Mouse (Mus musculus) stomach, embryonic 15.5 days (tissue): ENCODE data around the gene Nfe2l1. TPM values are rescaled to one million over a fixed set of nuclear protein-coding genes. Genes with fewer than 3 reads are reported as not detected.

ENCODE experiments used
- ATAC-seq: fragments of 200-750 bp; cut with Nextera tagmentation; 2 replicates; pipeline ENCODE4 v1.8.0; 2017; ENCODE audit warnings: low read depth, moderate number of reproducible peaks, moderate TSS enrichment; ENCODE audit not compliant: insufficient read depth, low FRiP score
- H3K27ac ChIP-seq: fragments of 300-500 bp; sonication (generic); 2 replicates; pipeline ENCODE4 v1.5.1; 2015; ENCODE audit warnings: mild to moderate bottlenecking, inconsistent platforms
- H3K27me3 ChIP-seq: fragments of 300-500 bp; sonication (generic); replicated peaks from 2 replicates; pipeline ENCODE4 v1.6.1; 2015; ENCODE audit warnings: inconsistent platforms
- H3K36me3 ChIP-seq: fragments of 300-500 bp; sonication (generic); 2 replicates; pipeline ENCODE4 v1.6.1; 2015; ENCODE audit warnings: inconsistent platforms
- H3K4me1 ChIP-seq: fragments of 300-500 bp; sonication (generic); 2 replicates; pipeline ENCODE4 v1.6.1; 2015; ENCODE audit warnings: inconsistent platforms
- H3K4me2 ChIP-seq: fragments of 300-500 bp; sonication (generic); 2 replicates; pipeline ENCODE4 v1.6.1; 2015; ENCODE audit warnings: mild to moderate bottlenecking, inconsistent platforms
- H3K4me3 ChIP-seq: fragments of 300-500 bp; sonication (generic); replicated peaks from 2 replicates; pipeline ENCODE4 v1.5.1; 2015; ENCODE audit warnings: inconsistent platforms
- H3K9ac ChIP-seq: fragments of 300-500 bp; sonication (generic); 2 replicates; pipeline ENCODE4 v1.6.1; 2015; ENCODE audit warnings: inconsistent platforms
- H3K9me3 ChIP-seq: fragments of 300-500 bp; sonication (generic); 2 replicates; pipeline ENCODE4 v1.6.1; 2016; ENCODE audit warnings: inconsistent platforms
- WGBS: fragments of 180-500 bp; shearing (Covaris S2); methylation state at CpG from one replicate; pipeline ENCODE4 v1.1.7; 2015; 5-methylcytosine and 5-hydroxymethylcytosine counted together
- polyA plus RNA-seq: library from polyadenylated mRNA; unstranded; fragments of >200 nt; fragmentation: Nextera tagmentation; extraction: Ambion mirVana; gene quantifications from 2 replicates; pipeline ENCODE4 v1.2.1, GENCODE M21; 2015

Gene Nfe2l1
- 52.6 and 54.1 TPM in 2 replicates for polyA plus RNA-seq

DNA sequence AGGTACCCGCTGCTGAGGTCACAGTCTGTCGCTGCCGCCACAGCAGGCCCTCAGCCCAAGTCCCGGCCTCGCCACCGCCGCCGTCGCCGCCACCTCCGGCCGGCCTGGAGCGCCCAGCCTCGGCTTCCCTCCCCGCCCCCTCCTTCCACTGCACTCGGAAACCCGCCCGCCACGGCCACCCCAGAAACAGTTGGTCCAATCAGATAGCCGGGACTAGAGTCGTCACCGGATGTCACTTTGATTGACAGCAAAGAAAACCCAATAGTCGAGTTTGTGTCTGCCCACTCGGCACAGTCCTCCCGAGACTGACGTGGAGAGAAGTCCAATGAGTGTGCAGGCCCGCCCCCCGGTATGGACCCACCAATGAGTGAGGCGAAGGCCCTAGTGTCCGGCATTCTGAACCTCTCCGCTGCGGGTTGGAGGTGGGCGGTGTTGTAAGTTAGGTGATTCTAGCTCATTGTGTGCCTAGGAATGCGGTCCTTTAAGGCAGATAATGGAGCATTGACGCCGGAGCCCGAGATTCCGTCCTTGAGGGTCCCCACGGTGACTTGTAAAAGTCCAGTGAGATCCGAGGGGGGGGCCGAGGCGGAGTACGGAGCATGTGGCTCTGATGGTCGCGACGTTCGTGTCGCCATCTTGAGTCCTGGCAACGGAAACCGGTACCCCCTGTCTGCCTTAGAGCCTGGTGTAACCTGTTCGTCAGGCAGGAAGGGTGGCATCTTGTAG lies at the start of gene Nfe2l1:
Nfe2l1 (minus strand) TSS at position 156 of the 726 bp plus-strand sequence.
- Histone ChIP-seq H3K4me3 (peak within 1 kb of the TSS; percentile 77), H3K4me1 (peaks cover 38% of the 10 kb centered on the region), H3K9me3 (no peaks in the 10 kb centered on the region), H3K36me3 (0 out of 2 replicates have a peak, but pooled peaks cover 13% of the 10 kb centered on the region), H3K9ac (peak within 1 kb of the TSS; percentile 85), H3K27ac (peak within 1 kb of the TSS; percentile 98), H3K27me3 (no peaks in the 10 kb centered on the region), H3K4me2 (peak within 1 kb of the TSS; percentile 71)
- ATAC-seq = peak; percentile 98
- under 1% methylated on average over 50 of the region's 51 CpGs for WGBS

- H3K4me1 ChIP-seq = peaks cover 13% of the 10 kb centered on the region
- no peak overlapping the region for H3K4me3 ChIP-seq
- WGBS = 31% methylated on average over 7 of the region's 7 CpGs
- no peak for ATAC-seq
- no peak overlapping the region for H3K27ac ChIP-seq
- no peak overlapping the region for H3K4me2 ChIP-seq
- H3K9ac ChIP-seq = no peak overlapping the region
- H3K9me3 ChIP-seq = no peaks in the 10 kb centered on the region
- no peaks in the 10 kb centered on the region; the same call in 1 of the 2 replicates for H3K27me3 ChIP-seq
- H3K36me3 ChIP-seq = no peaks in the 10 kb centered on the region
Measured at GRCm38 (mm10) chr11:96879359-96879758, 49.6 kb upstream of the Nfe2l1 start.

DNA sequence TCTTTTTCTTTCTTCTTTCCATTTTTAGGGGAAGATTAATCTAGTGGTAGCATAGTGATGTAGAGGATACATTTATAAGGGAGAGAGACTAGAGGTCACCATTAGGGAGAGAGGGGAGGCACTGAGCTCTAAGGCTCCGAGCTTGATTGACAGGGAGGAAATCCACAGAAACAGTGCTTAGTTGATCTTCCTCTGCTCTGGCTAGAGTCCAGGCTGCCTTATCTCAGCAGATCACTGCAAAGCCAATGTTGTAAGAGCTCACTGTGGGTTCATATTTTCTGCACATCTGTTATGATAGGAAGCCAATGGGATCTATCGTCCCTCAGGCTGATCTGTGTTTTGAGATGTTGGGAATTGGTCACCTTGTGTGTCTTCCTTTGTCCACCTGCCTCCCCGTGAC lies 48.9 kb upstream of the Nfe2l1 start:
- no peak for ATAC-seq
- Histone ChIP-seq H3K4me2 (no peak overlapping the region), H3K9me3 (no peaks in the 10 kb centered on the region), H3K4me1 (peaks cover 14% of the 10 kb centered on the region), H3K4me3 (no peak overlapping the region), H3K27ac (no peak overlapping the region), H3K27me3 (no peaks in the 10 kb centered on the region; the same call in 1 of the 2 replicates), H3K36me3 (no peaks in the 10 kb centered on the region), H3K9ac (no peak overlapping the region)
- WGBS = 43% methylated on average over 3 of the region's 3 CpGs

DNA sequence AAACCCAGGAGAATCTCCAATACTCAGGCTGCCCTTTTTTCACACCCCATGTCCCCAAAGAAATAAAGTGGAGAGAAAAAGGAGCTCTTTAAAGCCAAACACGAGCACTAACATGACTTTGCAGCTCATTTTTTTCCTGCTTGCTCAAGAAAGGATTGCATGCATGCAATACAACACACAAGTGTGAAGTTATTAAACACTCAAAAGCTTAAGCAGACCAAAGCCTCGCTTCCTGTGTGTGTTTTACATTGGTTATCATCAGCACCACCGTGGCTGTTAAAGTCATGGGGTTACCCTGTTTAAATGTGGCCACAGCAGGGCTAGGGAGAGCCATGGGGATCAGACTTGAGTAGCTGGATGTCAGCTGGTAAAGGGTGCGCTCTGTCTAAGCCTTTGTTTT lies 47.3 kb upstream of the Nfe2l1 start:
- no peaks in the 10 kb centered on the region; the same call in 1 of the 2 replicates for H3K27me3 ChIP-seq
- no peaks in the 10 kb centered on the region for H3K9me3 ChIP-seq
- H3K36me3 ChIP-seq = no peaks in the 10 kb centered on the region
- 49% methylated on average over 4 of the region's 4 CpGs for WGBS
- H3K4me2 ChIP-seq = peak overlapping the region; percentile 76; the same call in 1 of the 2 replicates
- H3K4me1 ChIP-seq = peaks cover 24% of the 10 kb centered on the region
- ATAC-seq = no peak
- H3K27ac ChIP-seq = peak overlapping the region; percentile 65
- no peak overlapping the region for H3K9ac ChIP-seq
- H3K4me3 ChIP-seq = no peak overlapping the region

- no peaks in the 10 kb centered on the region; the same call in 1 of the 2 replicates for H3K27me3 ChIP-seq
- H3K27ac ChIP-seq = peak overlapping the region; percentile 65
- H3K4me1 ChIP-seq = peaks cover 24% of the 10 kb centered on the region
- no peak overlapping the region for H3K9ac ChIP-seq
- peak overlapping the region; percentile 76 for H3K4me2 ChIP-seq
- no peaks in the 10 kb centered on the region for H3K9me3 ChIP-seq
- ATAC-seq = no peak
- H3K4me3 ChIP-seq = no peak overlapping the region; the same call in 1 of the 2 replicates
- no peaks in the 10 kb centered on the region for H3K36me3 ChIP-seq
- WGBS = 14% methylated on average over 13 of the region's 13 CpGs
Measured at GRCm38 (mm10) chr11:96876300-96877040, 46.7 kb upstream of the Nfe2l1 start.

GRCm38 (mm10) chr11:96875745-96876144 lies 46.0 kb upstream of the Nfe2l1 start:
- 0% methylated on average over 34 of the region's 35 CpGs for WGBS
- peaks cover 24% of the 10 kb centered on the region for H3K4me1 ChIP-seq
- peak overlapping the region; percentile 13; the same call in 1 of the 2 replicates for H3K9ac ChIP-seq
- peak overlapping the region; percentile 57; the same call in 1 of the 2 replicates for H3K27ac ChIP-seq
- no peaks in the 10 kb centered on the region for H3K9me3 ChIP-seq
- ATAC-seq = peak; percentile 58; the same call in 1 of the 2 replicates
- no peaks in the 10 kb centered on the region; the same call in 1 of the 2 replicates for H3K27me3 ChIP-seq
- H3K4me3 ChIP-seq = peak overlapping the region; percentile 37
- no peaks in the 10 kb centered on the region for H3K36me3 ChIP-seq
- H3K4me2 ChIP-seq = peak overlapping the region; percentile 76

DNA sequence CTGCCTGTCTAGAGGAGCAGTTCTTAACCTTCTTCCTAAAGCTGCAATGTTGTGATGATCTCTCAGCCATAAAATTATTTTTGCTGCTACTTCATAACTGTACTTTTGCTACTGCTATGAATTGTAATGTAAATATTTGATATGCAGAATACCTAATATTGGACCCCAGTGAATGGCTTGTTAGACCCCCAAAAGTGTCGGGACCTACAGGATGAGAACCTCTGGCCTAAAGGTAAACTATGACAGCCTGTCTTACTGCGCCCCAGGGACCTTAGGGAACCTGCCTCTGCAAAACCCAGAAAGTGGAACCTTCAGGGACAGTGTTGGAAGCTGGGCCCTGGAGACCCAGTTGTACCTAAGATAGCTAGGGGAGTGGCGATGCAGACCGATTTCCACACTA lies 45.5 kb upstream of the Nfe2l1 start:
- Histone ChIP-seq H3K9ac (no peak overlapping the region), H3K4me3 (peak overlapping the region; percentile 37), H3K27me3 (no peaks in the 10 kb centered on the region; the same call in 1 of the 2 replicates), H3K4me2 (peak overlapping the region; percentile 76), H3K9me3 (no peaks in the 10 kb centered on the region), H3K4me1 (peaks cover 24% of the 10 kb centered on the region), H3K27ac (peak overlapping the region; percentile 57), H3K36me3 (no peaks in the 10 kb centered on the region)
- ATAC-seq = no peak
- 23% methylated on average over 4 of the region's 4 CpGs for WGBS

DNA sequence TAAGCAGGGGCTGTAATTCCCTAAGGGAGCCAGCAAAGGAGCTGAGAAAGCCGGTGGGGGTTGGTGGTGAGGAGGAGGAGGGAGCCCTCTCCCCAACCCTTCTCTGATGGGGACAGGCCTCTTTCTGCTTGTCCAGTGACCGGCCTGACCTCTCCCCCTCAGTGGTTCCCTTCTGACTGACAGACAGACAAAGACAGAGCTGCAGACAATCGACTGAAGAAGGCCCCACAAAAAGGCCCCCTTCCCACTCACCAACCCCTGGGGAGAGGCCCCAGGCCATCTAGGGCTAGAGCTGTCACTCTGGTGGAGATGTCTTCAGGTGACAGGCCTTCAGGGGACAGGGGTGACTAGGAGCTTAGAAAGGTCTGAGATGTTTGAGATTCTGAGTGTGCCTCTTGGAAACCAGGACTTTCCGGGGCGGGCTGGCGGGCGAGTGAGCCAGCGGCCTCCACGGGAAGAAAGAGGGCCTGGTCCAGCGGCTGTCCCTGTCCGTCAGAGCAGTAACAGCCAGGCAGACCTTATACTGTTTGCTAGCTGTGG lies 43.9 kb upstream of the Nfe2l1 start:
- Histone ChIP-seq H3K9me3 (no peaks in the 10 kb centered on the region), H3K9ac (no peak overlapping the region), H3K27ac (no peak overlapping the region), H3K4me1 (peaks cover 24% of the 10 kb centered on the region), H3K4me2 (no peak overlapping the region), H3K4me3 (no peak overlapping the region), H3K36me3 (no peaks in the 10 kb centered on the region), H3K27me3 (no peaks in the 10 kb centered on the region; the same call in 1 of the 2 replicates)
- ATAC-seq = no peak
- WGBS = 43% methylated on average over 11 of the region's 11 CpGs

- Histone ChIP-seq H3K27ac (peak overlapping the region; percentile 41; the same call in 1 of the 2 replicates), H3K9me3 (no peaks in the 10 kb centered on the region), H3K27me3 (no peaks in the 10 kb centered on the region; the same call in 1 of the 2 replicates), H3K4me1 (peaks cover 24% of the 10 kb centered on the region), H3K36me3 (no peaks in the 10 kb centered on the region), H3K4me3 (no peak overlapping the region), H3K4me2 (peak overlapping the region; percentile 19; the same call in 1 of the 2 replicates), H3K9ac (no peak overlapping the region)
- 12% methylated on average over 24 of the region's 24 CpGs for WGBS
- peak; percentile 10; the same call in 1 of the 2 replicates for ATAC-seq
Measured at GRCm38 (mm10) chr11:96872441-96873379, 42.9 kb upstream of the Nfe2l1 start.

DNA sequence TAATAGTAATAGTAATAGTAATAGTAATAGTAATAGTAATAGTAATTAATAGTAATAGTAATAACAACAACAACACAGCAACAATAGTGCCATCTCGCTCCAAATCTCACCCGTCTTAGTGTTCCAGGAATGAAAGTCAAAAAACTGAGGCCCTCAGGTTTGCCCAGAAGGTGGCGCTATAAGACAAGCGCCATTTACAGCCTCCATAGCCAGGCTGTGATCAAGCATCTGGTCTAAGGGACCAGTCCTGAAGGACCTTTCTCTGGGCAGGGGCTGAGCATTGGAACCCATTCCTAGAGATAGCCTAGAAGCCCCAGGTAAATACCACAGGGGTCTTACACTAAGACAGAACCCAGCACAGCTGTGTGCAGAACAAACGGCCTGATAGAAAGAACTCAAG lies 37.4 kb upstream of the Nfe2l1 start:
- Histone ChIP-seq H3K27me3 (no peaks in the 10 kb centered on the region), H3K4me1 (peaks cover 5% of the 10 kb centered on the region), H3K9ac (no peak overlapping the region), H3K36me3 (no peaks in the 10 kb centered on the region), H3K27ac (no peak overlapping the region), H3K9me3 (no peaks in the 10 kb centered on the region), H3K4me2 (no peak overlapping the region), H3K4me3 (no peak overlapping the region)
- peak; percentile 47; the same call in 1 of the 2 replicates for ATAC-seq
- WGBS = 7% methylated on average over 5 of the region's 5 CpGs
